Mouse (Mus musculus): Measurements from ENCODE around the gene Nid2. TPM values are rescaled to one million over a fixed set of nuclear protein-coding genes. Genes with fewer than 3 reads are reported as not detected.

Nid2 gene
- polyA plus RNA-seq, 1 experiment: 5.9 TPM

- DNase-seq (ENCODE audit: low read depth in 1 of 2, low spot score in 2 of 2): no peak
- TF ChIP-seq POLR2A (IDR thresholded peaks at IDR 0.05; ENCODE audit: low read depth, low read length) (no peak), CTCF (IDR thresholded peaks at IDR 0.05; ENCODE audit: extremely low read depth, insufficient read depth, insufficient read length, insufficient replicate concordance) (no peak)
- WGBS: 35% methylated on average over 2 of the region's 2 CpGs
Measured at GRCm38 (mm10) chr14:19800485-19800884, 49.4 kb downstream of the Nid2 start.

DNA sequence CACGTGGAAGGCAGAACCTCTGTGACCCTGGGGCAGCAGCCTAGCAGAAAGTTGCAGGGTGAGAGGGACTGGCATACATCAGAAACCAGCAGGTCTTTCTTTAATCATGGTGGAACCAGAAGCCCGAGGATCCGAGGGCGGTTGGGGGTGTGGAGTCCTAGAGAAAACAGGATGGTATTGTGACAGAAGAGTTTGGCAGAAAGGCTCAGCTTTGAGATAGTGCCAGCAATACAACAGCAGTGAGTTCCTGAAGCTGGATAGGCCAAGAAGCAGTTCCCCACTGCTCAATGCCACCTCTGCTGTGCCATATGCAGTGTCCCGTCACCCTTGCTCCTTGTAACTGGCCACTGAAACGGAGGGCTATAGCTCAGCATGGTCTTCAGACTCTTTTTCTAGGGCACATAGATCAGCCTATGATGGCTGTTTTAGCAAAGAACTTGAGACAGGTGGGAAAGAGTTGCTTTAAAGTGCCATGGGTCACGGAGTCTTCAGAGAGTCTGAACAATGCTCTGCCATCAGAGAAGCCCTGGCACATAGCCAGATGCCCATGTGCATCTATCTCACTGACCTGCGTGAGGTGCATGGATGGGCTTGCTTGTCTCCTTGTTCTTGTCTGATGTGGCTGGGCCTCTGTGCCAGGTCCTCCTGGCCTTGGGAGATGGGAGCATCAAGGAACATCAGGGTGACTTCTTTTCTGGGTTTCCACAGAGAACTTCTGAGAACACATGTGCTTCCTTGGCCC is 50.6 kb downstream of the Nid2 start:
- TF ChIP-seq POLR2A (IDR thresholded peaks at IDR 0.05; ENCODE audit: low read depth, low read length) (no peak), CTCF (IDR thresholded peaks at IDR 0.05; ENCODE audit: extremely low read depth, insufficient read depth, insufficient read length, insufficient replicate concordance) (no peak)
- Histone ChIP-seq H3K4me3 (ENCODE audit: extremely low read depth, insufficient read depth, insufficient read length) (no peak overlapping the region), H3K36me3 (ENCODE audit: control insufficient read depth, insufficient read depth, low read length) (no peaks in the 10 kb centered on the region), H3K27me3 (ENCODE audit: control insufficient read depth, insufficient read depth, low read length) (no peaks in the 10 kb centered on the region), H3K4me1 (ENCODE audit: control insufficient read depth, insufficient read depth, insufficient read length) (peaks cover 2% of the 10 kb centered on the region; the same call in 1 of the 2 replicates), H3K27ac (ENCODE audit: insufficient read depth, low read length) (no peak overlapping the region)
- WGBS: 88% methylated on average over 8 of the region's 8 CpGs
- DNase-seq (ENCODE audit: low read depth in 1 of 2, low spot score in 2 of 2): no peak

More at GRCm38 (mm10) chr14:19800485-19800884, 49.4 kb downstream of the Nid2 start:
- Histone ChIP-seq H3K4me3 (ENCODE audit: extremely low read depth, insufficient read depth, insufficient read length) (no peak overlapping the region), H3K4me1 (ENCODE audit: control insufficient read depth, insufficient read depth, insufficient read length) (peaks cover 3% of the 10 kb centered on the region; the same call in 1 of the 2 replicates), H3K27ac (ENCODE audit: insufficient read depth, low read length) (no peak overlapping the region), H3K36me3 (ENCODE audit: control insufficient read depth, insufficient read depth, low read length) (no peaks in the 10 kb centered on the region), H3K27me3 (ENCODE audit: control insufficient read depth, insufficient read depth, low read length) (no peaks in the 10 kb centered on the region)

DNA sequence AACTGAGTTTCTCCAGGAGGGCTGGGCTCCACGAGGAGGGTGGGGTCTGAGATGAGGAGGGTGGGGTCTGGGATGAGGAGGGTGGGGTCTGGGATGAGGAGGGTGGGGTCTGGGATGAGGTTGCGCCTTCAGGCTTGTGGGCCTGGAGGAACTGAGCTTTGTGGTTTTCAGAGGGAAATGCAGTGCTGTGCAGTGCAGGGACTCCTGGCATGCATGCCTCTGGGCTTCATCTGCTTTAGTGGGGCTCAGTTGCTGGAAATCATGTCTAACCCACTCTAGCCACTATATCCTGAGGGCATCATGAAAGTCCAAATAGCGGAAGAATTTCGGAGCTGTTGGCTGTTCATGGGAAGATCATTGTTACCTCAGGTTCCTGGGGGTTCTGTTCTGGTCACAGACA is 52.2 kb downstream of the Nid2 start:
- H3K4me1 ChIP-seq (ENCODE audit: control insufficient read depth, insufficient read depth, insufficient read length): no peaks in the 10 kb centered on the region
- no peak overlapping the region for H3K4me3 ChIP-seq (ENCODE audit: extremely low read depth, insufficient read depth, insufficient read length)
- no peaks in the 10 kb centered on the region for H3K27me3 ChIP-seq (ENCODE audit: control insufficient read depth, insufficient read depth, low read length)
- no peak overlapping the region for H3K27ac ChIP-seq (ENCODE audit: insufficient read depth, low read length)
- TF ChIP-seq POLR2A (IDR thresholded peaks at IDR 0.05; ENCODE audit: low read depth, low read length) (no peak), CTCF (IDR thresholded peaks at IDR 0.05; ENCODE audit: extremely low read depth, insufficient read depth, insufficient read length, insufficient replicate concordance) (no peak)
- WGBS: 50% methylated on average over 4 of the region's 4 CpGs
- no peak for DNase-seq (ENCODE audit: low read depth in 1 of 2, low spot score in 2 of 2)
- no peaks in the 10 kb centered on the region for H3K36me3 ChIP-seq (ENCODE audit: control insufficient read depth, insufficient read depth, low read length)

DNA sequence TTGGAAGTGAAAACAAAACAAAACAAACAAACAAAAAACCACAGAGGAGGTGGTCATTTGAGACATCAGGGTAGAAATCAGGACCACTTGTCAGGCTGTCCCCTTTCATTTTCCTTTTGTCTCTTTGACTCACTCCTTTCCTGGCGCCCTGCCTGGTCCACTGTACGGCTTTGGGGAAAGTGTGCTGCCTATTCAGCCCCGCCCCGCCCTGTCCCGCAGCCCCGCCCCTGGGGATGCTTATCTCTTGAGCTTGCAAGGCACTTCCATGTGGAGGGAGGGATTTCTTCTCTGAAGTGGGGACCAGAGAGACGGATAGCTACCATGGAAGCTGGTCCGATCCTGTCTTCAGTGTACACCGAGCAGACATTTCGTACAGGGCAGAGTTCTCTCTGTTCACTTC is 52.6 kb downstream of the Nid2 start:
- DNase-seq (ENCODE audit: low read depth in 1 of 2, low spot score in 2 of 2): no peak
- Histone ChIP-seq H3K27ac (ENCODE audit: insufficient read depth, low read length) (no peak overlapping the region), H3K4me1 (ENCODE audit: control insufficient read depth, insufficient read depth, insufficient read length) (no peaks in the 10 kb centered on the region), H3K27me3 (ENCODE audit: control insufficient read depth, insufficient read depth, low read length) (no peaks in the 10 kb centered on the region), H3K36me3 (ENCODE audit: control insufficient read depth, insufficient read depth, low read length) (no peaks in the 10 kb centered on the region), H3K4me3 (ENCODE audit: extremely low read depth, insufficient read depth, insufficient read length) (no peak overlapping the region)
- WGBS: 66% methylated on average over 10 of the region's 10 CpGs
- TF ChIP-seq POLR2A (IDR thresholded peaks at IDR 0.05; ENCODE audit: low read depth, low read length): no peak
- no peak for TF ChIP-seq CTCF (IDR thresholded peaks at IDR 0.05; ENCODE audit: extremely low read depth, insufficient read depth, insufficient read length, insufficient replicate concordance)

DNA sequence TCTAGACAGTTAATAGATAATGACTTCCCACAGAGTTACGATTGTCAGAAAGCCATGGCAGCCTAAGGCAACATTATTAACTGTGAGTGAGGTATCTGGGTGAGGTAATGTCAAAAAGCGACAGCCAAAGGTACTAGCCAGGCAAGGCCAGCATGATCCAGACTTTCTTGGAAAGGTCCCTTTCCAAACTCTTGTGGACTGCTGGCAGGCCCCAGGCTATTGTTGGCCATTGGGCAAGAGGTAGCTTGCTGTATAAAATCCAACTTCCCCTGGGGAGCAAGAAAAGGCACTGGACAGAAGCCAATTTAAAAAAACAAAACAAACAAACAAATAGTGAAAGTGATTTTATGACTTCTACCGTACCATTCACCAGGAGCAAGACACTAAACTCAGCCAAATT is 56.3 kb downstream of the Nid2 start:
- H3K4me3 ChIP-seq (ENCODE audit: extremely low read depth, insufficient read depth, insufficient read length): no peak overlapping the region
- no peaks in the 10 kb centered on the region for H3K4me1 ChIP-seq (ENCODE audit: control insufficient read depth, insufficient read depth, insufficient read length)
- H3K27me3 ChIP-seq (ENCODE audit: control insufficient read depth, insufficient read depth, low read length): no peaks in the 10 kb centered on the region
- WGBS: 89% methylated on average over 3 of the region's 3 CpGs
- no peak for TF ChIP-seq CTCF (IDR thresholded peaks at IDR 0.05; ENCODE audit: extremely low read depth, insufficient read depth, insufficient read length, insufficient replicate concordance)
- TF ChIP-seq POLR2A (IDR thresholded peaks at IDR 0.05; ENCODE audit: low read depth, low read length): no peak
- no peak overlapping the region for H3K27ac ChIP-seq (ENCODE audit: insufficient read depth, low read length)
- peaks cover 6% of the 10 kb centered on the region for H3K36me3 ChIP-seq (ENCODE audit: control insufficient read depth, insufficient read depth, low read length)
- DNase-seq (ENCODE audit: low read depth in 1 of 2, low spot score in 2 of 2): no peak

- Histone ChIP-seq H3K4me1 (ENCODE audit: control insufficient read depth, insufficient read depth, insufficient read length) (no peaks in the 10 kb centered on the region), H3K4me3 (ENCODE audit: extremely low read depth, insufficient read depth, insufficient read length) (no peak overlapping the region), H3K27ac (ENCODE audit: insufficient read depth, low read length) (no peak overlapping the region), H3K27me3 (ENCODE audit: control insufficient read depth, insufficient read depth, low read length) (no peaks in the 10 kb centered on the region), H3K36me3 (ENCODE audit: control insufficient read depth, insufficient read depth, low read length) (peaks cover 9% of the 10 kb centered on the region)
- 95% methylated on average over 2 of the region's 2 CpGs for WGBS
- no peak for TF ChIP-seq POLR2A (IDR thresholded peaks at IDR 0.05; ENCODE audit: low read depth, low read length)
- TF ChIP-seq CTCF (IDR thresholded peaks at IDR 0.05; ENCODE audit: extremely low read depth, insufficient read depth, insufficient read length, insufficient replicate concordance): no peak
- no peak for DNase-seq (ENCODE audit: low read depth in 1 of 2, low spot score in 2 of 2)
Measured at GRCm38 (mm10) chr14:19807858-19808257, 56.8 kb downstream of the Nid2 start.

DNA sequence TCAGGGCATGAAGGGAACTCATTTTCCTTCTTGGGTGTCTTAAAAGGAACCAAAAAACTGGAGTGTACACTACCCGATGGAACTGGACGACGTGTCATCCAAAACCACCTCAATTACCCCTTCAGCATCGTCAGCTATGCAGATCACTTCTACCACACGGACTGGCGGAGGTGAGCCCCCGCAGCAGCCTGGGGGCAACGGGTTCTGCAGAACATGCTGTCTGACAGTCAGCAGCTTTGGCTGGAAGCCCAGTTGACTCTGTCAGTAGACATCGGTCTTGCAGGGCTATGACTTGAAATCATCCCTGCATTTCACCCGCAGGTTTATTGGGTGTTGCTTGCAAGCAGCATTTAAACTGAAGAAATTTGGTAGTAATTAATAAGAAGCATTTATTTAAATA is 58.9 kb downstream of the Nid2 start:
- no peaks in the 10 kb centered on the region for H3K27me3 ChIP-seq (ENCODE audit: control insufficient read depth, insufficient read depth, low read length)
- peaks cover 16% of the 10 kb centered on the region for H3K36me3 ChIP-seq (ENCODE audit: control insufficient read depth, insufficient read depth, low read length)
- H3K27ac ChIP-seq (ENCODE audit: insufficient read depth, low read length): no peak overlapping the region
- 89% methylated on average over 10 of the region's 10 CpGs for WGBS
- no peaks in the 10 kb centered on the region for H3K4me1 ChIP-seq (ENCODE audit: control insufficient read depth, insufficient read depth, insufficient read length)
- H3K4me3 ChIP-seq (ENCODE audit: extremely low read depth, insufficient read depth, insufficient read length): no peak overlapping the region
- DNase-seq (ENCODE audit: low read depth in 1 of 2, low spot score in 2 of 2): no peak
- no peak for TF ChIP-seq POLR2A (IDR thresholded peaks at IDR 0.05; ENCODE audit: low read depth, low read length)
- no peak for TF ChIP-seq CTCF (IDR thresholded peaks at IDR 0.05; ENCODE audit: extremely low read depth, insufficient read depth, insufficient read length, insufficient replicate concordance)

Data from spleen, adult 2 months (tissue).